Mouse (Mus musculus) forebrain, embryonic 11.5 days (tissue): ENCODE data around the gene Pnck. TPM values are rescaled to one million over a fixed set of nuclear protein-coding genes. Genes with fewer than 3 reads are reported as not detected.

Experiments used
- ATAC-seq: fragments of 200-750 bp; cut with Nextera tagmentation; replicated peaks from 2 replicates; pipeline ENCODE4 v1.8.0; 2017; ENCODE audit warnings: moderate TSS enrichment; ENCODE audit not compliant: low FRiP score
- DNase-seq: peaks from one replicate; pipeline ENCODE4 v3.0.0-alpha.2; 2017; ENCODE audit warnings: low spot score
- H3K27ac ChIP-seq: fragments of 300-500 bp; sonication (generic); 2 replicates; pipeline ENCODE4 v1.5.1; 2014; ENCODE audit warnings: low read depth, low read length
- H3K27me3 ChIP-seq: fragments of 300-500 bp; sonication (generic); 2 replicates; pipeline ENCODE4 v1.6.1; 2014; ENCODE audit warnings: mild to moderate bottlenecking, low read length, mixed read lengths; ENCODE audit not compliant: control insufficient read depth, insufficient read depth
- H3K36me3 ChIP-seq: fragments of 300-500 bp; sonication (generic); 2 replicates; pipeline ENCODE4 v1.6.1; 2014; ENCODE audit warnings: mild to moderate bottlenecking, low read length, moderate library complexity, mixed read lengths; ENCODE audit not compliant: control insufficient read depth, insufficient read depth
- H3K4me1 ChIP-seq: fragments of 300-500 bp; sonication (generic); replicated peaks from 2 replicates; pipeline ENCODE4 v1.6.1; 2014; ENCODE audit warnings: low read length, mixed read lengths; ENCODE audit not compliant: control insufficient read depth, insufficient read depth
- H3K4me2 ChIP-seq: fragments of 300-500 bp; sonication (generic); 2 replicates; pipeline ENCODE4 v1.6.1; 2014; ENCODE audit warnings: low read depth, mild to moderate bottlenecking, low read length, moderate library complexity, mixed read lengths; ENCODE audit not compliant: severe bottlenecking
- H3K4me3 ChIP-seq: fragments of 300-500 bp; sonication (generic); 2 replicates; pipeline ENCODE4 v1.5.1; 2014; ENCODE audit warnings: low read depth, low read length
- H3K9ac ChIP-seq: fragments of 300-500 bp; sonication (generic); 2 replicates; pipeline ENCODE4 v1.6.1; 2014; ENCODE audit warnings: low read length
- H3K9me3 ChIP-seq: fragments of 300-500 bp; sonication (generic); 2 replicates; pipeline ENCODE4 v1.6.1; 2016; ENCODE audit warnings: low read length, mixed read lengths; ENCODE audit not compliant: control insufficient read depth
- WGBS: fragments of 180-500 bp; shearing (Covaris S2); extraction: QIAGEN DNeasy Blood & Tissue Kit; methylation state at CpG from one replicate; pipeline ENCODE4 v1.1.7; 2014; 5-methylcytosine and 5-hydroxymethylcytosine counted together
- polyA plus RNA-seq: library from polyadenylated mRNA; unstranded; fragments of >200 nt; fragmentation: Nextera tagmentation; extraction: Ambion mirVana; gene quantifications from 2 replicates; pipeline ENCODE4 v1.2.1, GENCODE M21; 2014

The Pnck gene
- 11.1 and 17.4 TPM in 2 replicates for polyA plus RNA-seq

GRCm38 (mm10) chrX:73659575-73660283, at the start of gene Pnck:
Pnck (minus strand) TSS chrX:73660117.
- DNase-seq (peak; percentile 71), ATAC-seq (peak; percentile 63)
- WGBS: 20% methylated on average over 40 of the region's 57 CpGs
- H3K4me2 ChIP-seq: peak within 1 kb of the TSS; percentile 65
- H3K9me3 ChIP-seq: no peaks in the 10 kb centered on the region
- H3K27me3 ChIP-seq: no peaks in the 10 kb centered on the region
- H3K36me3 ChIP-seq: no peaks in the 10 kb centered on the region
- no peaks in the 10 kb centered on the region for H3K4me1 ChIP-seq
- H3K9ac ChIP-seq: peak within 1 kb of the TSS; percentile 59
- H3K27ac ChIP-seq: no peak within 1 kb of the TSS
- peak within 1 kb of the TSS; percentile 44 for H3K4me3 ChIP-seq

GRCm38 (mm10) chrX:73700472-73700871, 40.6 kb upstream of the Pnck start:
- H3K36me3 ChIP-seq: no peaks in the 10 kb centered on the region

DNA sequence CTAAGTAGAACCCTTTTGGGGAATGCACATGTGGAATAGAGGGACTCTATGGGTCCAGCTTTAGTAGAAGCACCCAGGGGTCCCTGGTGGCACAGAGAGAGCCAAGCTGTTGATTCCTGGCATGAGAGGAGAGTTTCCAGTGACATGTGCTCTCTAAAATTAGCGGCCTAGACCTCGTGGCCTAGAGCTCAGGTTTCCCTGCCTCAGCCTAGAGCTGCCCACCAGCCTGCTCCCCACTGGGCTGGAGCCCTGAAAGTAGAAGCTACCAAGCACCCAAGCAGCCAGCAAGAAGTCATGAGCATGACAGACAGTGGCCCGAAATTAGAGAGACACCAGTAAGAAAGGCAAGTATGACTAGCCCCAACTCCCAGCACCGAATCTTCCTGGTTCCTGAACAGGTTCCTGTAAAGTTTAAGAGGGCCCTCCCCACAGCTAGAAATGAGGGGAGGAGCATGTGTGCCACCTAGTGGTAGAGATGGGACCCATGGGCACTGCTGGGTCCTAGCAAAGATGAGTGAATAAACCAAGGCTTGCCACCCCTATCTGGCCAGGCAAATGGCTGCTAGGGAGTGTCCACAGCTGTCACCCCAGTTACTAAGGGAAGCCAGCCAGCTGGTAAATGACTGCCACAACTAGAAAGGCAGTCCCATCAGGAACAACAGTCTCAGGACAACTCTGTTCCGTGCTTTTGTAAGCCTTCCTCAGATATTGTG, 31.2 kb upstream of the Pnck start:
- H3K27ac ChIP-seq: no peak overlapping the region

More at GRCm38 (mm10) chrX:73700472-73700871, 40.6 kb upstream of the Pnck start:
- DNase-seq (no peak), ATAC-seq (no peak)
- Histone ChIP-seq H3K27me3 (no peaks in the 10 kb centered on the region), H3K4me3 (no peak overlapping the region), H3K27ac (no peak overlapping the region), H3K9ac (no peak overlapping the region), H3K4me2 (no peak overlapping the region), H3K4me1 (no peaks in the 10 kb centered on the region), H3K9me3 (no peaks in the 10 kb centered on the region)
- 100% methylated on average over 1 of the region's 1 CpGs for WGBS

GRCm38 (mm10) chrX:73685629-73686028, 25.7 kb upstream of the Pnck start:
- no peaks in the 10 kb centered on the region for H3K4me1 ChIP-seq
- ATAC-seq (no peak), DNase-seq (no peak)
- no peak overlapping the region for H3K9ac ChIP-seq
- no peaks in the 10 kb centered on the region for H3K9me3 ChIP-seq
- WGBS: 96% methylated on average over 3 of the region's 3 CpGs
- no peaks in the 10 kb centered on the region for H3K27me3 ChIP-seq
- H3K36me3 ChIP-seq: no peaks in the 10 kb centered on the region
- H3K4me3 ChIP-seq: no peak overlapping the region
- H3K4me2 ChIP-seq: no peak overlapping the region
- H3K27ac ChIP-seq: no peak overlapping the region

More for the DNA sequence above, 31.2 kb upstream of the Pnck start:
- no peaks in the 10 kb centered on the region for H3K36me3 ChIP-seq
- no peaks in the 10 kb centered on the region for H3K9me3 ChIP-seq
- no peak overlapping the region for H3K4me2 ChIP-seq
- no peak overlapping the region for H3K9ac ChIP-seq
- no peaks in the 10 kb centered on the region for H3K27me3 ChIP-seq
- H3K4me1 ChIP-seq: no peaks in the 10 kb centered on the region
- no peak overlapping the region for H3K4me3 ChIP-seq
- DNase-seq: peak; percentile 54
- 81% methylated on average over 5 of the region's 5 CpGs for WGBS
- ATAC-seq: no peak

- Histone ChIP-seq H3K36me3 (no peaks in the 10 kb centered on the region), H3K4me3 (no peak overlapping the region), H3K27me3 (no peaks in the 10 kb centered on the region), H3K4me1 (no peaks in the 10 kb centered on the region), H3K4me2 (no peak overlapping the region), H3K9me3 (no peaks in the 10 kb centered on the region), H3K9ac (no peak overlapping the region), H3K27ac (no peak overlapping the region)
- ATAC-seq: no peak
- no peak for DNase-seq
Measured at GRCm38 (mm10) chrX:73684978-73685377, 25.1 kb upstream of the Pnck start.

DNA sequence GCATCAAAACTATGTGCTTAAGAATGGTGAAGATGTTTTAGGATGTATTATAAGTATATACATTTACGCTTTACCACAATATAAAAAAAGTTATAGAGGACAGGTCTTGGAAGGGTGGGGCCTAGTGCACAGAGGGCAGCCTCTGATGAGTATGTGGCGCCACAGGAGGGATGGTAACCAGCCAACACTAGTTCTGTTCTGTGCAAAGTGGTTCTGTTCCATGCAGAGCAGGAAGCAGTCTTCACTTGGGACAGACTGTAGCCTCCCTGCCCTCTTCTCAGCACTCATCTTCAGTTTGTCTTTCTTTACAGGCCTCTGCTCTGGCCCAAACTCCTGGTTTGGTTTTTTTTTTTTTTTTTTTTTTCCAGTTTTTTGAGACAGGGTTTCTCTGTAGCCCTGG, 24.2 kb upstream of the Pnck start:
- H3K36me3 ChIP-seq: no peaks in the 10 kb centered on the region
- H3K4me2 ChIP-seq: no peak overlapping the region
- 89% methylated on average over 2 of the region's 2 CpGs for WGBS
- H3K9me3 ChIP-seq: no peaks in the 10 kb centered on the region
- no peak overlapping the region for H3K4me3 ChIP-seq
- H3K27ac ChIP-seq: no peak overlapping the region
- no peak overlapping the region for H3K9ac ChIP-seq
- H3K27me3 ChIP-seq: no peaks in the 10 kb centered on the region
- no peak for DNase-seq
- no peaks in the 10 kb centered on the region for H3K4me1 ChIP-seq
- no peak for ATAC-seq

DNA sequence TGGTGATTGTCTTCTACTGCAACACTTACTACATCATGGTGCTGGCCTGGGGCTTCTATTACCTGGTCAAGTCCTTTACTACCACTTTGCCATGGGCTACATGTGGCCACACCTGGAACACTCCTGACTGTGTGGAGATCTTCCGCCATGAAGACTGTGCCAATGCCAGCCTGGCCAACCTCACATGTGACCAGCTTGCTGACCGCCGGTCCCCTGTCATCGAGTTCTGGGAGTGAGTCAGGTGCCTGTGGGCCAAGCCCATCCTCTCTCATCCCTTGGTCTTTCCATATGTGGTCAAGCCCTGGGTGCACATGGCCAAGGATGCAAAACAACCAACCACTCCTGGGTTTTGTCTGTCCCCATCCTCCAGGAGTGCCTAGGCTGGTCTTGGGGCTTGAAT, 16.8 kb upstream of the Pnck start:
- Histone ChIP-seq H3K9ac (no peak overlapping the region), H3K27ac (no peak overlapping the region), H3K36me3 (no peaks in the 10 kb centered on the region), H3K4me3 (no peak overlapping the region), H3K27me3 (no peaks in the 10 kb centered on the region), H3K9me3 (no peaks in the 10 kb centered on the region), H3K4me1 (no peaks in the 10 kb centered on the region), H3K4me2 (no peak overlapping the region)
- DNase-seq: no peak
- ATAC-seq: no peak
- WGBS: 100% methylated on average over 4 of the region's 4 CpGs

- H3K4me2 ChIP-seq: peak overlapping the region; percentile 66; the same call in 1 of the 2 replicates
- no peaks in the 10 kb centered on the region for H3K27me3 ChIP-seq
- 85% methylated on average over 2 of the region's 2 CpGs for WGBS
- no peak overlapping the region for H3K4me3 ChIP-seq
- H3K9me3 ChIP-seq: no peaks in the 10 kb centered on the region
- no peak overlapping the region for H3K27ac ChIP-seq
- H3K4me1 ChIP-seq: no peaks in the 10 kb centered on the region
- ATAC-seq (no peak), DNase-seq (no peak)
- H3K9ac ChIP-seq: no peak overlapping the region
- no peaks in the 10 kb centered on the region for H3K36me3 ChIP-seq
Measured at GRCm38 (mm10) chrX:73675231-73675630, 15.3 kb upstream of the Pnck start.
